Mouse (Mus musculus) liver, postnatal 0 days (tissue): ENCODE measurements at regions not wholly inside any gene's neighbourhood (a gene's known extent, or its start where the extent isn't known, plus 50 kb on each side); places are given as distances from the start of the nearest gene placed in this dataset.

Experiments
- ATAC-seq: fragments of 200-750 bp; cut with Nextera tagmentation; 2 replicates; pipeline ENCODE4 v1.8.0; 2017; ENCODE audit warnings: mild to moderate bottlenecking, moderate library complexity
- DNase-seq: peaks from one replicate; pipeline ENCODE4 v3.0.0-alpha.2; 2016
- H3K27ac ChIP-seq: fragments of 300-500 bp; sonication (generic); 2 replicates; pipeline ENCODE4 v1.5.1; 2014; ENCODE audit warnings: antibody characterized with exemption, moderate library complexity, mild to moderate bottlenecking, low read depth
- H3K27me3 ChIP-seq: fragments of 300-500 bp; sonication (generic); 2 replicates; pipeline ENCODE4 v1.6.1; 2014; ENCODE audit warnings: low read length, control low read depth, mixed read lengths; ENCODE audit not compliant: insufficient read depth
- H3K36me3 ChIP-seq: fragments of 300-500 bp; sonication (generic); replicated peaks from 2 replicates; pipeline ENCODE4 v1.6.1; 2014; ENCODE audit warnings: mild to moderate bottlenecking, control low read depth, low read length, moderate library complexity, mixed read lengths; ENCODE audit not compliant: insufficient read depth
- H3K4me1 ChIP-seq: fragments of 300-500 bp; sonication (generic); 2 replicates; pipeline ENCODE4 v1.6.1; 2014; ENCODE audit warnings: antibody characterized with exemption, mild to moderate bottlenecking, control low read depth; ENCODE audit not compliant: insufficient read depth
- H3K4me2 ChIP-seq: fragments of 300-500 bp; sonication (generic); 2 replicates; pipeline ENCODE4 v1.6.1; 2014; ENCODE audit warnings: low read depth, mild to moderate bottlenecking, low read length, moderate library complexity, mixed read lengths
- H3K4me3 ChIP-seq: fragments of 300-500 bp; sonication (generic); 2 replicates; pipeline ENCODE4 v1.5.1; 2014; ENCODE audit warnings: low read depth, low read length
- H3K9ac ChIP-seq: fragments of 300-500 bp; sonication (generic); replicated peaks from 2 replicates; pipeline ENCODE4 v1.6.1; 2014; ENCODE audit warnings: mild to moderate bottlenecking, moderate library complexity
- H3K9me3 ChIP-seq: fragments of 300-500 bp; sonication (generic); 2 replicates; pipeline ENCODE4 v1.6.1; 2016; ENCODE audit warnings: mild to moderate bottlenecking, control low read depth, low read length, mixed read lengths
- CTCF ChIP-seq: sonication (generic); IDR thresholded peaks from 2 replicates; pipeline ENCODE4 v1.5.1; 2016; ENCODE audit warnings: antibody characterized with exemption, low read depth
- EP300 ChIP-seq: IDR thresholded peaks from 2 replicates; pipeline ENCODE4 v1.6.1; 2016; ENCODE audit warnings: antibody characterized with exemption, low read depth, mild to moderate bottlenecking
- WGBS: fragments of 180-500 bp; shearing (Covaris S2); extraction: QIAGEN DNeasy Blood & Tissue Kit; methylation state at CpG from one replicate; pipeline ENCODE4 v1.1.7; 2014; ENCODE audit not compliant: insufficient replicate concordance; 5-methylcytosine and 5-hydroxymethylcytosine counted together

DNA sequence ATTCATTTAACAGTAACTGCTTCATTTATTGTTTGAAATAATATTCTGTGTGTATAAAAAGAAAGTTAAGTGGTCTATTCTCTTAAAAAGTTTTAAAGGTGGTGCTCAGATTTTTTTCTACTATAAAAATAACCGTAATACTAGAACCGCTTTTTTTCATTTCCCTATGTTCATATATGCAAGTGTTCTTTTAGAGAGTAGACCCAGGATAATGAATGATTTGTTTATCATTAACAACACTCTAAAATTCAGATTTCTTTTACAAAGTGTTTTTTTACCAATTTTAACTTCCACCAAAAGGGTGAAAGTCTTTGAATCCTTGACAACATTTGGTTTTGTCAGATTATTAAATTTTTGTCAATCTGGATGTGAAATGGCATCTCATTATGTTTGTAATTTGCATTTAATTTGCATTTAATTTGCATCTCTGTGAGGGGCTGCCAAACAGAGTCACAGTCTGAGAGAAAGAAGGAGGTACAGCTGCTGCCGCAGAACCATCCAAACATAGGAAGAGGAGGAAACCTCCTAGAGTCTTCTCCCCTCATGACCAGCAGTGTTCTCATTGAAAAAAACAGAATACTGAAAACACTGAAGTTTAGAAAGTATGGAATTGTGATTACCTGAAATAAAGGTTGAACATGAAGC is 310.4 kb upstream of the Robo1 start:
- no peaks in the 10 kb centered on the region for H3K27me3 ChIP-seq
- no peak overlapping the region for H3K4me3 ChIP-seq
- DNase-seq (no peak), ATAC-seq (no peak)
- WGBS: 88% methylated on average over 3 of the region's 3 CpGs
- no peak overlapping the region for H3K27ac ChIP-seq
- no peak for TF ChIP-seq CTCF
- TF ChIP-seq EP300: no peak
- H3K9me3 ChIP-seq: no peaks in the 10 kb centered on the region
- H3K4me1 ChIP-seq: no peaks in the 10 kb centered on the region
- no peak overlapping the region for H3K4me2 ChIP-seq
- H3K36me3 ChIP-seq: no peaks in the 10 kb centered on the region
- H3K9ac ChIP-seq: no peak overlapping the region

GRCm38 (mm10) chr16:72027404-72028215 is 280.5 kb upstream of the Robo1 start:
- no peak for ATAC-seq
- Histone ChIP-seq H3K9me3 (no peaks in the 10 kb centered on the region), H3K27ac (no peak overlapping the region), H3K9ac (no peak overlapping the region), H3K27me3 (peaks cover 17% of the 10 kb centered on the region; the same call in 1 of the 2 replicates), H3K4me2 (no peak overlapping the region), H3K36me3 (no peaks in the 10 kb centered on the region), H3K4me1 (no peaks in the 10 kb centered on the region), H3K4me3 (no peak overlapping the region)
- DNase-seq: no peak
- 3% methylated on average over 27 of the region's 27 CpGs for WGBS
- TF ChIP-seq EP300 (no peak), CTCF (no peak)

- TF ChIP-seq EP300: no peak
- TF ChIP-seq CTCF: no peak
- 5% methylated on average over 6 of the region's 6 CpGs for WGBS
- Histone ChIP-seq H3K4me2 (no peak overlapping the region), H3K27me3 (peaks cover 17% of the 10 kb centered on the region; the same call in 1 of the 2 replicates), H3K4me1 (no peaks in the 10 kb centered on the region), H3K9me3 (no peaks in the 10 kb centered on the region), H3K36me3 (no peaks in the 10 kb centered on the region), H3K27ac (no peak overlapping the region), H3K4me3 (no peak overlapping the region), H3K9ac (no peak overlapping the region)
- DNase-seq: no peak
- no peak for ATAC-seq
Observed at GRCm38 (mm10) chr16:72028216-72028610, 279.9 kb upstream of the Robo1 start.

GRCm38 (mm10) chr16:72028798-72029197 is 279.3 kb upstream of the Robo1 start:
- no peak overlapping the region for H3K4me3 ChIP-seq
- TF ChIP-seq CTCF: no peak
- TF ChIP-seq EP300: no peak
- H3K9me3 ChIP-seq: no peaks in the 10 kb centered on the region
- H3K4me2 ChIP-seq: no peak overlapping the region
- no peaks in the 10 kb centered on the region for H3K4me1 ChIP-seq
- no peaks in the 10 kb centered on the region for H3K36me3 ChIP-seq
- H3K27me3 ChIP-seq: peaks cover 17% of the 10 kb centered on the region; the same call in 1 of the 2 replicates
- ATAC-seq (no peak), DNase-seq (no peak)
- no peak overlapping the region for H3K27ac ChIP-seq
- WGBS: 4% methylated on average over 17 of the region's 18 CpGs
- H3K9ac ChIP-seq: no peak overlapping the region

DNA sequence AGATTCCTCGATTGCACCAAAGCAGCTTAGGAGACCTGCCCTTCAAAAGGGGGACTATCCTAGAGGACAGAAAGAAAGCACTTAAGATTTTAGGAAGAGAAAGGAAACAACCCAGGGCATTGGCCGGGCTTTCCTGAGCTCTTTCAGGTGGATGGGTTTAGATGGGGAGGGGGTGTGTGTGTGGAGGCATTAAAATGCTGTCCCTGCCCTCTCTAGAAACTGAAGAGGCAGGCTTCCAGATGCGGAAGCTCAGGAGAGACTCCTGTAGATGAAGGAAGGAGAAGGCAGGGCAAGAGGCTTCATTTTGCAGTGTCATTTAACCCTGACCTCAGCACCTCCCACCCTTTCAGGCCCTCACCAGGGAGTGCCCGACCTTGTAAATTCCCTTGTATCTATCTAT is 278.8 kb upstream of the Robo1 start:
- Histone ChIP-seq H3K4me3 (no peak overlapping the region), H3K9me3 (no peaks in the 10 kb centered on the region), H3K9ac (no peak overlapping the region), H3K36me3 (no peaks in the 10 kb centered on the region), H3K4me2 (no peak overlapping the region), H3K4me1 (no peaks in the 10 kb centered on the region), H3K27ac (no peak overlapping the region), H3K27me3 (peaks cover 17% of the 10 kb centered on the region; the same call in 1 of the 2 replicates)
- TF ChIP-seq EP300 (no peak), CTCF (no peak)
- no peak for DNase-seq
- no peak for ATAC-seq
- WGBS: 2% methylated on average over 4 of the region's 4 CpGs

GRCm38 (mm10) chr16:72068254-72068653 is 239.9 kb upstream of the Robo1 start:
- Histone ChIP-seq H3K27ac (no peak overlapping the region), H3K4me1 (no peaks in the 10 kb centered on the region), H3K9me3 (no peaks in the 10 kb centered on the region), H3K4me2 (no peak overlapping the region), H3K9ac (no peak overlapping the region), H3K36me3 (no peaks in the 10 kb centered on the region), H3K27me3 (no peaks in the 10 kb centered on the region), H3K4me3 (no peak overlapping the region)
- DNase-seq (no peak), ATAC-seq (no peak)
- 54% methylated on average over 1 of the region's 1 CpGs for WGBS
- TF ChIP-seq EP300 (no peak), CTCF (no peak)
